Mouse (Mus musculus) testis, adult 2 months (tissue): ENCODE results near the gene 9030612E09Rik. TPM values are rescaled to one million over a fixed set of nuclear protein-coding genes. Genes with fewer than 3 reads are reported as not detected.

ENCODE experiments used
- H3K27ac ChIP-seq: fragments of 200-500 bp; 2 replicates; pipeline ENCODE4 v1.5.1; 2012; ENCODE audit warnings: low read depth, low read length; ENCODE audit not compliant: control insufficient read depth, insufficient read depth
- H3K27me3 ChIP-seq: fragments of 200-500 bp; 2 replicates; pipeline ENCODE4 v1.6.1; 2012; ENCODE audit warnings: mild to moderate bottlenecking, low read length, moderate library complexity; ENCODE audit not compliant: control insufficient read depth, insufficient read depth
- H3K36me3 ChIP-seq: fragments of 200-500 bp; 2 replicates; pipeline ENCODE4 v1.6.1; 2012; ENCODE audit warnings: mild to moderate bottlenecking, low read length; ENCODE audit not compliant: control insufficient read depth, insufficient read depth
- H3K4me1 ChIP-seq: fragments of 200-500 bp; 2 replicates; pipeline ENCODE4 v1.6.1; 2012; ENCODE audit warnings: low read length; ENCODE audit not compliant: control insufficient read depth, insufficient read depth
- H3K4me3 ChIP-seq: fragments of 200-500 bp; 2 replicates; pipeline ENCODE4 v1.5.1; 2012; ENCODE audit warnings: low read depth, mild to moderate bottlenecking, low read length, moderate library complexity, mixed read lengths; ENCODE audit not compliant: control insufficient read depth
- CTCF ChIP-seq: fragments of 200-500 bp; IDR thresholded peaks from 2 replicates; pipeline ENCODE4 v1.5.1; 2012; ENCODE audit warnings: low read depth, mild to moderate bottlenecking, inconsistent platforms, low read length, moderate library complexity; ENCODE audit not compliant: control insufficient read depth, insufficient read depth, insufficient replicate concordance
- POLR2A ChIP-seq: fragments of 200-500 bp; IDR thresholded peaks from 2 replicates; pipeline ENCODE4 v1.6.1; 2012; ENCODE audit warnings: low read depth, mild to moderate bottlenecking, inconsistent platforms, low read length, moderate library complexity; ENCODE audit not compliant: control insufficient read depth
- polyA plus RNA-seq: library from polyadenylated mRNA; depleted of rRNA; stranded (reverse); fragments of >200 nt; gene quantifications from 2 replicates; pipeline ENCODE4 v1.2.3, GENCODE M21; 2012; rRNA removed

The 9030612E09Rik gene
- polyA plus RNA-seq, 1 experiment = 0.49 TPM

GRCm38 (mm10) chr10:43203865-43204264, 29.4 kb downstream of the 9030612E09Rik start:
- no peaks in the 10 kb centered on the region for H3K4me1 ChIP-seq
- no peak overlapping the region for H3K4me3 ChIP-seq
- H3K27ac ChIP-seq = no peak overlapping the region
- TF ChIP-seq POLR2A (no peak), CTCF (no peak)
- H3K36me3 ChIP-seq = no peaks in the 10 kb centered on the region
- H3K27me3 ChIP-seq = no peaks in the 10 kb centered on the region

GRCm38 (mm10) chr10:43211866-43212265, 37.4 kb downstream of the 9030612E09Rik start:
- no peaks in the 10 kb centered on the region for H3K4me1 ChIP-seq
- TF ChIP-seq CTCF = peak; percentile 70; the same call in 1 of the 2 replicates
- TF ChIP-seq POLR2A = no peak
- H3K27me3 ChIP-seq = no peaks in the 10 kb centered on the region
- no peaks in the 10 kb centered on the region for H3K36me3 ChIP-seq
- H3K27ac ChIP-seq = no peak overlapping the region
- H3K4me3 ChIP-seq = no peak overlapping the region

- TF ChIP-seq POLR2A = no peak
- no peak for TF ChIP-seq CTCF
- Histone ChIP-seq H3K27me3 (no peaks in the 10 kb centered on the region), H3K4me1 (peaks cover 9% of the 10 kb centered on the region), H3K27ac (no peak overlapping the region), H3K36me3 (no peaks in the 10 kb centered on the region), H3K4me3 (no peak overlapping the region; the same call in 1 of the 2 replicates)
Measured at GRCm38 (mm10) chr10:43217361-43217900, 42.9 kb downstream of the 9030612E09Rik start.

GRCm38 (mm10) chr10:43220479-43220878, 46.0 kb downstream of the 9030612E09Rik start:
- no peak for TF ChIP-seq POLR2A
- no peak for TF ChIP-seq CTCF
- H3K4me1 ChIP-seq = peaks cover 9% of the 10 kb centered on the region
- peak overlapping the region; percentile 85 for H3K27ac ChIP-seq
- H3K27me3 ChIP-seq = no peaks in the 10 kb centered on the region
- no peaks in the 10 kb centered on the region for H3K36me3 ChIP-seq
- H3K4me3 ChIP-seq = peak overlapping the region; percentile 96

GRCm38 (mm10) chr10:43220910-43221625, 46.6 kb downstream of the 9030612E09Rik start, which contains the start of gene Pdss2:
Gene Pdss2, plus strand, starts transcription at chr10:43221486.
- Histone ChIP-seq H3K4me3 (peak within 1 kb of the TSS; percentile 96), H3K36me3 (no peaks in the 10 kb centered on the region), H3K4me1 (peaks cover 9% of the 10 kb centered on the region), H3K27me3 (no peaks in the 10 kb centered on the region), H3K27ac (peak within 1 kb of the TSS; percentile 85)
- peak; percentile 99 for TF ChIP-seq POLR2A
- no peak for TF ChIP-seq CTCF

GRCm38 (mm10) chr10:43221659-43222058, 47.2 kb downstream of the 9030612E09Rik start:
- Histone ChIP-seq H3K4me3 (peak overlapping the region; percentile 96), H3K27me3 (no peaks in the 10 kb centered on the region), H3K36me3 (no peaks in the 10 kb centered on the region), H3K27ac (peak overlapping the region; percentile 80), H3K4me1 (peaks cover 9% of the 10 kb centered on the region)
- no peak for TF ChIP-seq POLR2A
- TF ChIP-seq CTCF = no peak

GRCm38 (mm10) chr10:43223391-43223790, 48.9 kb downstream of the 9030612E09Rik start:
- no peak for TF ChIP-seq POLR2A
- TF ChIP-seq CTCF = no peak
- Histone ChIP-seq H3K27ac (no peak overlapping the region), H3K4me3 (no peak overlapping the region), H3K4me1 (peaks cover 5% of the 10 kb centered on the region), H3K36me3 (no peaks in the 10 kb centered on the region; the same call in 1 of the 2 replicates), H3K27me3 (no peaks in the 10 kb centered on the region)

Other genes starting within 250 kb of the 9030612E09Rik start
- gene Sobp, start 174 bp upstream of the 9030612E09Rik start, polyA plus RNA-seq = 1.7 and 1.8 TPM in 2 replicates
- 3.6 and 3.7 TPM in 2 replicates for gene Pdss2, start 46.8 kb downstream of the 9030612E09Rik start, polyA plus RNA-seq